Mouse (Mus musculus) heart, adult 2 months (tissue): ENCODE results near the gene Zfhx3. TPM values are rescaled to one million over a fixed set of nuclear protein-coding genes. Genes with fewer than 3 reads are reported as not detected.
A peak's percentile ranks its signal among the peaks of the same experiment; 100 is the strongest.

Experiments used
- DNase-seq, 2 experiments: peaks; one replicate each; pipeline ENCODE4 v3.0.0; 2021
- H3K27ac ChIP-seq: fragments of 200-600 bp; 2 replicates; pipeline ENCODE4 v1.8.1; 2022
- H3K27me3 ChIP-seq: fragments of 200-500 bp; 2 replicates; pipeline ENCODE4 v1.6.1; 2012; ENCODE audit warnings: mild to moderate bottlenecking, low read length, inconsistent platforms, mixed read lengths; ENCODE audit not compliant: control insufficient read depth, insufficient read depth
- H3K36me3 ChIP-seq: fragments of 200-500 bp; 2 replicates; pipeline ENCODE4 v1.6.1; 2012; ENCODE audit warnings: low read length, inconsistent platforms; ENCODE audit not compliant: control insufficient read depth, insufficient read depth
- H3K4me1 ChIP-seq: fragments of 200-500 bp; 2 replicates; pipeline ENCODE4 v1.6.1; 2011; ENCODE audit warnings: low read length; ENCODE audit not compliant: control insufficient read depth, insufficient read depth
- H3K4me3 ChIP-seq: fragments of 200-600 bp; 2 replicates; pipeline ENCODE4 v1.8.1; 2022
- H3K79me2 ChIP-seq: fragments of 200-500 bp; replicated peaks from 2 replicates; pipeline ENCODE4 v1.6.1; 2012; ENCODE audit warnings: mild to moderate bottlenecking, inconsistent platforms, low read length, moderate library complexity, mixed read lengths; ENCODE audit not compliant: control insufficient read depth, insufficient read depth
- H3K9ac ChIP-seq: fragments of 200-500 bp; 2 replicates; pipeline ENCODE4 v1.6.1; 2012; ENCODE audit warnings: low read depth, mild to moderate bottlenecking, control low read depth, inconsistent platforms, low read length, mixed read lengths
- CTCF ChIP-seq: fragments of 200-600 bp; IDR thresholded peaks from 2 replicates; pipeline ENCODE4 v1.8.1; 2022; ENCODE audit warnings: antibody characterized with exemption, mild to moderate bottlenecking, moderate library complexity
- EP300 ChIP-seq: fragments of 200-500 bp; IDR thresholded peaks from 2 replicates; pipeline ENCODE4 v1.6.1; 2011; ENCODE audit warnings: low read depth, low read length, control low read depth; ENCODE audit not compliant: insufficient read depth
- POLR2A ChIP-seq: fragments of 200-500 bp; IDR thresholded peaks from 2 replicates; pipeline ENCODE4 v1.6.1; 2011; ENCODE audit warnings: mild to moderate bottlenecking, low read depth, low read length, control low read depth; ENCODE audit not compliant: insufficient read depth
- WGBS: fragments of 180-500 bp; shearing (Covaris S2); methylation state at CpG from one replicate; pipeline ENCODE4 v1.1.7; 2018; 5-methylcytosine and 5-hydroxymethylcytosine counted together
- intact Hi-C: fragments of 180-260 bp; cut with DNase I; formaldehyde crosslinking; loops from one replicate; pipeline ENCODE4 v1.15.1; 2025
- polyA plus RNA-seq: library from polyadenylated mRNA; depleted of rRNA; stranded (reverse); fragments of >200 nt; gene quantifications from 2 replicates; pipeline ENCODE4 v1.2.3, GENCODE M21; 2012
- total RNA-seq, 2 experiments: library from RNA; stranded (reverse); gene quantifications; 2 replicates each; pipeline ENCODE4 v1.2.3; 2021

Gene Zfhx3
- total and polyA plus RNA-seq, 3 experiments = 1.8 to 8.3 (median 6.9) TPM

- H3K9ac ChIP-seq = no peak overlapping the region
- H3K36me3 ChIP-seq = no peaks in the 10 kb centered on the region
- no peak overlapping the region for H3K27ac ChIP-seq
- H3K4me3 ChIP-seq = no peak overlapping the region
- no peak for TF ChIP-seq CTCF
- TF ChIP-seq EP300 = no peak
- no peak for TF ChIP-seq POLR2A
- no peaks in the 10 kb centered on the region for H3K4me1 ChIP-seq
- no peaks in the 10 kb centered on the region for H3K27me3 ChIP-seq
- peak; percentile 34 to 55 for DNase-seq
- 32% methylated on average over 22 of the region's 22 CpGs for WGBS
- H3K79me2 ChIP-seq = no peaks in the 10 kb centered on the region
- intact Hi-C loops = no loop called here
Measured at GRCm38 (mm10) chr8:108387160-108387912, 444.9 kb downstream of the Zfhx3 start.

GRCm38 (mm10) chr8:108387913-108388274, 445.4 kb downstream of the Zfhx3 start:
- Histone ChIP-seq H3K27me3 (no peaks in the 10 kb centered on the region), H3K79me2 (no peaks in the 10 kb centered on the region), H3K4me1 (no peaks in the 10 kb centered on the region), H3K9ac (no peak overlapping the region), H3K27ac (no peak overlapping the region), H3K36me3 (no peaks in the 10 kb centered on the region), H3K4me3 (no peak overlapping the region)
- DNase-seq = no peak
- intact Hi-C loops = no loop called here
- TF ChIP-seq EP300 (no peak), POLR2A (no peak), CTCF (no peak)
- WGBS = 90% methylated on average over 8 of the region's 8 CpGs

- intact Hi-C loops = no loop called here
- Histone ChIP-seq H3K4me1 (no peaks in the 10 kb centered on the region), H3K36me3 (no peaks in the 10 kb centered on the region), H3K27ac (no peak overlapping the region), H3K79me2 (no peaks in the 10 kb centered on the region), H3K9ac (no peak overlapping the region), H3K4me3 (no peak overlapping the region), H3K27me3 (no peaks in the 10 kb centered on the region)
- peak in 1 of 2 experiments; percentile 11 for DNase-seq
- TF ChIP-seq CTCF = no peak
- TF ChIP-seq POLR2A = no peak
- no peak for TF ChIP-seq EP300
- WGBS = 45% methylated on average over 9 of the region's 9 CpGs
Measured at GRCm38 (mm10) chr8:108392909-108393308, 450.5 kb downstream of the Zfhx3 start.

GRCm38 (mm10) chr8:108402149-108402548, 459.7 kb downstream of the Zfhx3 start:
- no peak overlapping the region for H3K9ac ChIP-seq
- H3K36me3 ChIP-seq = no peaks in the 10 kb centered on the region
- WGBS = 46% methylated on average over 9 of the region's 9 CpGs
- no peaks in the 10 kb centered on the region for H3K4me1 ChIP-seq
- H3K27ac ChIP-seq = no peak overlapping the region
- intact Hi-C loops = no loop called here
- no peaks in the 10 kb centered on the region for H3K27me3 ChIP-seq
- TF ChIP-seq CTCF = no peak
- no peak for TF ChIP-seq EP300
- no peak for TF ChIP-seq POLR2A
- no peaks in the 10 kb centered on the region for H3K79me2 ChIP-seq
- no peak overlapping the region for H3K4me3 ChIP-seq
- no peak for DNase-seq

GRCm38 (mm10) chr8:108406716-108407494, 464.5 kb downstream of the Zfhx3 start:
- DNase-seq = no peak
- H3K4me3 ChIP-seq = no peak overlapping the region
- no peak overlapping the region for H3K27ac ChIP-seq
- no peaks in the 10 kb centered on the region for H3K4me1 ChIP-seq
- no peaks in the 10 kb centered on the region for H3K27me3 ChIP-seq
- no peaks in the 10 kb centered on the region for H3K36me3 ChIP-seq
- H3K79me2 ChIP-seq = no peaks in the 10 kb centered on the region
- intact Hi-C loops = no loop called here
- H3K9ac ChIP-seq = no peak overlapping the region
- no peak for TF ChIP-seq POLR2A
- TF ChIP-seq EP300 = no peak
- TF ChIP-seq CTCF = no peak
- 38% methylated on average over 25 of the region's 25 CpGs for WGBS
